Mouse (Mus musculus): Measurements from ENCODE around the gene Shcbp1l. TPM values are rescaled to one million over a fixed set of nuclear protein-coding genes. Genes with fewer than 3 reads are reported as not detected.

Shcbp1l gene
- polyA plus RNA-seq, 1 experiment: 1.1 TPM

DNA sequence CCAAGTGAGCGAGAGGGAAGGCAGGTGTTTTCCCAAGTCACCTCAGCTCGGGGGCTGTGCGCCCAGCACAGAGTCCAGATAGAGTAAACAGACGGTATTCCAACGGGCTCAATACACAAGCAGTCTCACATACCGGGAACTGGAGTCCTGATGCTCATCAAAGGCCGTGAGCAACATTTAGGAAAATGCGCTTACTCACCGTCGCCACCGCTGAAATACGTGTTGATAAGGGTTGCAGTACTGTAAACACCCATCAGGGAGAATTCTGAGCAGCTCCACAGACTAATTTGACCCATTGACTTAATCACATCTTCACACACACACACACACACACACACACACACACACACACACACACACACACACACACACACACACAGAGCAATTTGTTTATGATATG lies 691 bp upstream of the Shcbp1l start:
- TF ChIP-seq CTCF (IDR thresholded peaks at IDR 0.05; ENCODE audit: control insufficient read depth, insufficient read depth, low read length) (no peak), POLR2A (IDR thresholded peaks at IDR 0.05; ENCODE audit: borderline replicate concordance, control insufficient read depth, low read depth, low read length) (no peak)
- peak overlapping the region; percentile 24 for H3K4me3 ChIP-seq (replicated peaks; ENCODE audit: control insufficient read depth, low read depth, low read length)
- WGBS: 29% methylated on average over 12 of the region's 12 CpGs
- H3K4me1 ChIP-seq (ENCODE audit: control insufficient read depth, insufficient read depth, low read length): no peaks in the 10 kb centered on the region
- H3K27ac ChIP-seq (ENCODE audit: control insufficient read depth, insufficient read depth, low read depth, low read length, poor library complexity): no peak overlapping the region

DNA sequence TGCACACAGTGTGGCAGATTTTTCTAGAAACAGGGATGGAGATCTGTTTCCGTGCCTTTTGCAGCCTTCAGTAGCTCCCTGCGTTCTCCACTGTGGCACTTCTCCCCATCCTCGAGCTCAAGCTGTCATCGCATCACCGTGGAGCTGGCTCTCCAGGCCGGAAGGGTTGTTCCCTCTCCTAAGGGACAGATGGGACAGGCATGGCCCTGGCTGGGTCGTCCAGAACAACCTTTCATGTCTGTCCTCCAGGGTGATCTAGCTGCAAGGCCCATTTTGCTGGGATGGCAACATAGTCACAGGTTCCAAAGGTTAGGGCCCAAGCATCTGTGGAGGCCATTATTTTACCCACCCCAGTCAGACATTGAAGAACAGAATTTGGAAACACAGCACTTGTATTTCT lies 6.2 kb downstream of the Shcbp1l start:
- 79% methylated on average over 7 of the region's 7 CpGs for WGBS
- no peak overlapping the region for H3K27ac ChIP-seq (ENCODE audit: control insufficient read depth, insufficient read depth, low read depth, low read length, poor library complexity)
- H3K4me1 ChIP-seq (ENCODE audit: control insufficient read depth, insufficient read depth, low read length): no peaks in the 10 kb centered on the region; the same call in 1 of the 2 replicates

DNA sequence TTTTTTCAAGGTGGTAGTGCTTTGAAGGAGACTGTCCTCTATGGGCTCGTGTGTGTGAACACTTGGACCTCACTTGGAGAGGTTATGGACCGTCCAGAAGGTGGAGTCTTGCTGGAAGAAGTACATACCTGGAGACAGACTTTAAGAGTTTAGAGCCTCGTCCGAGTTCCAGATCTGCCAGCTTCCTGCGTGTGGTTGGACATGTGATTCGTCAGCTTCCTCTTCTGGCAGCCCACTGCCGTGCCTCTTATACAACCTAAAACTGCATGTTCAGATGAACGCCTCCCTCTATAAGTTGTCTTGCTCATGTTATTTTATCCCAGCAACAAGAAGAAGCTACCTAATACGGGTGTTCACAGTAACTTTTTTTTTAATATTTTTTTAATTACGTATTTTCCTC lies 6.7 kb downstream of the Shcbp1l start:
- TF ChIP-seq CTCF (IDR thresholded peaks at IDR 0.05; ENCODE audit: control insufficient read depth, insufficient read depth, low read length) (no peak), POLR2A (IDR thresholded peaks at IDR 0.05; ENCODE audit: borderline replicate concordance, control insufficient read depth, low read depth, low read length) (no peak)
- H3K4me3 ChIP-seq (replicated peaks; ENCODE audit: control insufficient read depth, low read depth, low read length): no peak overlapping the region
- no peaks in the 10 kb centered on the region; the same call in 1 of the 2 replicates for H3K4me1 ChIP-seq (ENCODE audit: control insufficient read depth, insufficient read depth, low read length)
- 14% methylated on average over 10 of the region's 10 CpGs for WGBS
- H3K27ac ChIP-seq (ENCODE audit: control insufficient read depth, insufficient read depth, low read depth, low read length, poor library complexity): no peak overlapping the region

More for the DNA sequence above, 6.2 kb downstream of the Shcbp1l start:
- TF ChIP-seq CTCF (IDR thresholded peaks at IDR 0.05; ENCODE audit: control insufficient read depth, insufficient read depth, low read length): no peak
- no peak for TF ChIP-seq POLR2A (IDR thresholded peaks at IDR 0.05; ENCODE audit: borderline replicate concordance, control insufficient read depth, low read depth, low read length)
- H3K4me3 ChIP-seq (replicated peaks; ENCODE audit: control insufficient read depth, low read depth, low read length): no peak overlapping the region

DNA sequence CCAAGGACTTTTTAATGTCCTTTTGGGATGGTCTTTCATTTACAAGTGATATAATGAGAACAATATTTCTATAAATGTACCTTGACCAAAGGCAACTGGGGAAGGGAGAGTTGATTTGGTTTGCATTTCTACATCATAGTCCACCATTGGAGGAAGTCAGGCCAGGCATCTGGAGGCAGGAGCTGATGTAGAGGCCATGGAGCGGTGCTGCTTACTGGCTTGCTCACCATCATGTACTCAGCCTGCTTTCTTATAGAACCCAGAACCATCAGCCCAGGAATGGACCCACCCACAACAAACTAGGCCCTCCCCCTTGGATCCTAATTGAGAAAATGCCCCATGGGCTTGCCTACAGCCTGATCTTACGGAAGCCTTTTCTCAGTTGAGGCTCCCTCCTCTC lies 7.4 kb downstream of the Shcbp1l start:
- WGBS: 83% methylated on average over 2 of the region's 2 CpGs
- H3K4me3 ChIP-seq (replicated peaks; ENCODE audit: control insufficient read depth, low read depth, low read length): no peak overlapping the region
- TF ChIP-seq CTCF (IDR thresholded peaks at IDR 0.05; ENCODE audit: control insufficient read depth, insufficient read depth, low read length): no peak
- no peak for TF ChIP-seq POLR2A (IDR thresholded peaks at IDR 0.05; ENCODE audit: borderline replicate concordance, control insufficient read depth, low read depth, low read length)
- no peaks in the 10 kb centered on the region; the same call in 1 of the 2 replicates for H3K4me1 ChIP-seq (ENCODE audit: control insufficient read depth, insufficient read depth, low read length)
- H3K27ac ChIP-seq (ENCODE audit: control insufficient read depth, insufficient read depth, low read depth, low read length, poor library complexity): no peak overlapping the region

DNA sequence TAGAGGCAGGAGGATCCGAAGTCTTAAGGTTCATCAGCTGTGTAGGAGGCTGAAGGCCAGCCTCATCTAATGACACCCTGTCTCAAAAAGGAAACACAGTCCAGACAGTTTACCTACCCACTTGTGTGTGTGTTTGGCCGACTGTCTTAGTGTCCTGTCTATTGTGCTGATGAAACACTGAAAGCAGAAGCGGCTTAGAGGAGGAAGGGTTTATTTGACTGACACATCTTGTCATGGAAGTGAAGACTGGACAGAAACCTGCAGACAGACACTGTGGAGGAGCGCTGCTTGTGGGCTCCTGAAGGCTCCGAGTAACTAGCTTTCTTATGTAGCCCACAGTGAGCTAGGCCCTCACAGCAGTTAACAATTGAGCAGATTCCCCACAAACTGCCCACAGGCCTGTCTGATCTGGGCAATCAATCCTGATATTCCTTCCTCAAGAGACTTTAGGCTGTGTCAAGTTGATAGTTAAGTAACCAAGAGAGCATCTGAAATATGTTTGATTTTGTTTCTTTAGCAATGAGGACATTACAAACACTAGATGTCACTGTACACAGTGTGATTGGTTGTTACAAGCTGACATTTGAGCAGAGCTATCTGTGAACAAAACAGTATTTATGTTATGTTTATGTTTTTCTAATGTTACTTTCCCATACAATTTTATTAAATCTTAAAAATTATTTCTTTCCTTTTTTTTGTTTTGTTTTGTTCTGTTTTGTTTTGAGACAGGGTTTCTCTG lies 9.1 kb downstream of the Shcbp1l start:
- WGBS: 59% methylated on average over 5 of the region's 5 CpGs
- Histone ChIP-seq H3K4me1 (ENCODE audit: control insufficient read depth, insufficient read depth, low read length) (no peaks in the 10 kb centered on the region; the same call in 1 of the 2 replicates), H3K27ac (ENCODE audit: control insufficient read depth, insufficient read depth, low read depth, low read length, poor library complexity) (peak overlapping the region; percentile 39; the same call in 1 of the 2 replicates), H3K4me3 (replicated peaks; ENCODE audit: control insufficient read depth, low read depth, low read length) (no peak overlapping the region)
- no peak for TF ChIP-seq CTCF (IDR thresholded peaks at IDR 0.05; ENCODE audit: control insufficient read depth, insufficient read depth, low read length)
- no peak for TF ChIP-seq POLR2A (IDR thresholded peaks at IDR 0.05; ENCODE audit: borderline replicate concordance, control insufficient read depth, low read depth, low read length)

DNA sequence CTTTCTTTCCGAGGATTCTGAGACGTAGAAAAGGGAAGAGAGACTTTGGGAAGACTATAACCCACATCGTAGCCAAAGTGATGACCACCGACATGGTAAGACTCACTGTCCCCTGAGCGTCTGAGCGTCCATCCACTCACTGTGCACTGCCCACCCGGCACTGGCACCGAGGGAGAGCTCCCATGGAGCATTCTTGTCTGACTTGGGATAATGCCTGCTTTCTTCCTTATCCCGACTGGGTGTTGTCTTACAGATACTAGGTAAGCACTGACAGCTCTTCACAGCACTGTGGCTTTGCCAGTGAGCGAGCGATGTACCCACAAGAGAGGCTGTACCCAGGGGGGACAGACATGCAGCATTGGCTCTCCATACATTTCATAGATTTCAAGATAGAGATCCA lies 12.6 kb downstream of the Shcbp1l start:
- TF ChIP-seq CTCF (IDR thresholded peaks at IDR 0.05; ENCODE audit: control insufficient read depth, insufficient read depth, low read length) (no peak), POLR2A (IDR thresholded peaks at IDR 0.05; ENCODE audit: borderline replicate concordance, control insufficient read depth, low read depth, low read length) (no peak)
- H3K4me3 ChIP-seq (replicated peaks; ENCODE audit: control insufficient read depth, low read depth, low read length): no peak overlapping the region
- WGBS: 87% methylated on average over 11 of the region's 11 CpGs

DNA sequence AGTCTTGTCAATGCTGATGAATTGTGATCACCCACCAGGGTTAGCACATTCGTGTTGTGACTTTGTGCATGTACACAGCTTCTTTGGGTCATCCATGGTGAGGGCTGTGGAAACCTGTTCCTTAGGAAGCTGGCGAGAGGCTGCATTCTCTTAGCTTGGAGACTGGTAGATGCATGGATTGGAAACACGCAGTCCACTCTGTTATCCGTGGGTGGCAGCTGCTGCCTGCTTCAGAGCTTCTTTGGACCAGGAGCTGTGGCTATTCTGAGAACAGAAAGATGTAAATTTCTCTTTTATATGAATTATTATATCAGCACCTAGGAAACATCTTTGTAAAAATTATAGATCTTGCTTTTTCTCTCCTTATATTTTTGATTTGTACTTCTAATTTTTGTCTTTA lies 15.8 kb downstream of the Shcbp1l start:
- H3K4me3 ChIP-seq (replicated peaks; ENCODE audit: control insufficient read depth, low read depth, low read length): no peak overlapping the region
- H3K27ac ChIP-seq (ENCODE audit: control insufficient read depth, insufficient read depth, low read depth, low read length, poor library complexity): no peak overlapping the region
- TF ChIP-seq POLR2A (IDR thresholded peaks at IDR 0.05; ENCODE audit: borderline replicate concordance, control insufficient read depth, low read depth, low read length) (no peak), CTCF (IDR thresholded peaks at IDR 0.05; ENCODE audit: control insufficient read depth, insufficient read depth, low read length) (no peak)
- WGBS: 78% methylated on average over 4 of the region's 4 CpGs
- H3K4me1 ChIP-seq (ENCODE audit: control insufficient read depth, insufficient read depth, low read length): no peaks in the 10 kb centered on the region; the same call in 1 of the 2 replicates

More for the DNA sequence above, 12.6 kb downstream of the Shcbp1l start:
- Histone ChIP-seq H3K4me1 (ENCODE audit: control insufficient read depth, insufficient read depth, low read length) (no peaks in the 10 kb centered on the region; the same call in 1 of the 2 replicates), H3K27ac (ENCODE audit: control insufficient read depth, insufficient read depth, low read depth, low read length, poor library complexity) (no peak overlapping the region)

DNA sequence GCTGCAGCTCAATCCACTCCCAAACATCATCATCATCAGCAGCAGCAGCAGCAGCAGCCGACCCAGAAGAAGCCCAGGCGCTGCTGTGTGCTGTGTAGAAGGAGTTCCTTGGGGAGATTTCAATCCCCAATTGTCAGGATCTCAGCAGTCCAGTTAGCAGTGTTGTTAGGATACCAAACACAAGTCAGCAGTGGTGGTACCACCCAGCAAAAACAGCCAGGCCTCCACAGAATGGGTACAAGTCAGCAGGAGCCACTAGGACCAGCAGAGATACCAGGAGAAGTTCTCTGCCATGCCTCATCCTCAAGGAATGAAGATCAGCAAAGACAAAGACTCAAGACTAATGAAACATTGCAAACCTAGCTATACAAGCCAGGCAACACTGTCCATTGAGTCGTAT lies 16.7 kb downstream of the Shcbp1l start:
- WGBS: 81% methylated on average over 3 of the region's 3 CpGs
- Histone ChIP-seq H3K4me3 (replicated peaks; ENCODE audit: control insufficient read depth, low read depth, low read length) (no peak overlapping the region), H3K27ac (ENCODE audit: control insufficient read depth, insufficient read depth, low read depth, low read length, poor library complexity) (no peak overlapping the region), H3K4me1 (ENCODE audit: control insufficient read depth, insufficient read depth, low read length) (no peaks in the 10 kb centered on the region; the same call in 1 of the 2 replicates)
- TF ChIP-seq POLR2A (IDR thresholded peaks at IDR 0.05; ENCODE audit: borderline replicate concordance, control insufficient read depth, low read depth, low read length) (no peak), CTCF (IDR thresholded peaks at IDR 0.05; ENCODE audit: control insufficient read depth, insufficient read depth, low read length) (no peak)
